Mouse (Mus musculus) kidney, postnatal 36 days (tissue): ENCODE measurements around the gene Acox3.

Experiments
- DNase-seq, 2 experiments: peaks; one replicate each; pipeline ENCODE4 v3.0.0; 2021 to 2022; ENCODE audit warnings: mixed read lengths in 2 of 2

Acox3 gene

DNA sequence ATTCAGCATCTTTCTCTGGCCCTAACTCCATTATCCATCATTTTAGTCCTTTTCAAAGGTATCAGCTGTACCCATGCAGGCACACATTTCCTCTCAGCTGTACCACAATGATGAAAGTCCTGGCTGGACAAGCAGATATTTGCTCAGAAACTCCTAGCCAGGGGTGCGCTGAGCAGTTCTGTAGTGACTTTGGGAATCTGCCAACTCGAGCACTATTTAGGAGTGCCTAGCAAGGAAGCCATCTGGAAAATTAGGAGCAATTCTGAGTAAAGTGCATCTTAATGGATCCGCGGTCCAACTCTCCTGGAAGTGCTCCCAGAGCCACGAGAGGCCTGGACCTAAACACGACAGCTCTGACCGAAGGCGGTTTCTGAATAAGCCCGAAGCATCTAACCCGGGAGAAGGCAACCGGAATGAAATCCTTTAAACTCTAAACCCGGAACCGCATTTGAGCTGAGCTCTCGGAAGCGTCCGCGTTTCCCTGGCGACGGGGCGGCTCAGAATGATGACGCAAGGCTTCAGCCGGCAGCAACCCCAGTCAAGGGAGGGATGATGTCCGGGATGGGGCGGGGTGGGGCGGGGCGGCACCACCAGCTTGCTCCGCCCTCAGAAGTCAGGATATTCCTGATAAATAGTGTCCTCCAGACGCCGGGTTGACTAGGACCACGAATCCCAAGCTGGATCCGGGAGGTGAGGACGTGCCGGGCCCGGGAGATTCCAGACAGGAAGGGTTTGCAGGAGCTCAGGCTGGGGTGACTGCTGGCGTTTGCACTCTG, at the start of gene Acox3:
Acox3 (plus strand) TSS at position 596 of the 776 bp plus-strand sequence.
- peak; percentile 98 to 99 for DNase-seq

DNA sequence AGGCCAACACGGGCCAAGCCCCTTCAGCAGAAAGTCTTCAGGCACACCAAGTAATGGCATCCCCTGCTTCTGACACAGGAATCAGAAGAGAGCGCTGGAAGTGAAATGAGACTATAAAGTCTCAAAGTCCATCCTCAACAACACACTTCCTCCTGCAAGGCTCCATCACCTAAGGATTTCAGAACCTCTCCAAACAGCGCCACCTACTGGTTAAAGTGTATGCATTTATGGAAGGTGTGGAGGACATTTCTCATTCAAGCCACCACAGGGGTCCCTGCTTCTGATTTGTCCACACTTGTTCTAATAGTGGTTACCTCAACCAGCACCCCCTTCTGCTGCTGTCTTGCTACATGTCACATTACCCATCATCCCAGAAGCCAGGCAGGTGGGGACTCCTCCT, 46.6 kb upstream of the Acox3 start:
- DNase-seq, result no peak

DNA sequence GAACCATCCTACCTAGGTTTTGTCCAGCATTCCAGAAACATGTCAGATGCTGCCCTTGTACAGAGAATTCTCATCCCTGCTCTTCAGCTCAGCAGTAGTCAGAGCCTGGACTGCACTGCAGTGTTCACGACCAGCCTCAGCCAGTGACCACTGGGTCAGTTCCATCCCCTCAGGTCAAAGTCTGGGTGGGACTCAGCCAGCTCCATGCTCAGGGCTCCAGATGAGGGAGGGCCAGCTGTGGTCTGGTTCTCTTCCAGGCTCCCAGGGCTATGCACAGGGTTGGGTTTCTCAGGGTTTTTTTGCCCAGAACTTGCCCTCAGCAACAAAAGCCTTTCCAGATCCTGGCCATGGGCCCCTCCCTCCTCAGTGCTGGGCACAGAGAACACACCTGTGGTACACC, 45.4 kb upstream of the Acox3 start:
- no peak for DNase-seq

DNA sequence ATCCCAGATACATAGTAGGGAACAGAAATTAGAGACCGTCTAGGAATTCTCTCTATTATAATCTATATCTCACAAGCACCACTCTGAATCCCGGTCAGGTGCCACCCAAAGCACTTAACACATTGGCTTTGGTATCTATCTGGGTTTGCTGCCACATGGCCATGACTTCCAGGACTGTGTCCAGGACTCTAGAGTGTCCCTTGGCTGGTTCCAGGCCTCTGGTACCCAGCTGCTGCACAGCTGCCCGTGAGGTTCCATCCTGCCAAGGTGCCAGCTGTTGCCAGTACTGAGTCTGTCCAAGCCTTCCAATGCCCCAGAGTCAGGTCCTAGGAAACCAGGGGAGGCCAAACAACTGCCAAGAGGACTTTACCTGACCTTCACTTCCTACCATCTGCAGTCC, 44.8 kb upstream of the Acox3 start:
- no peak for DNase-seq

DNA sequence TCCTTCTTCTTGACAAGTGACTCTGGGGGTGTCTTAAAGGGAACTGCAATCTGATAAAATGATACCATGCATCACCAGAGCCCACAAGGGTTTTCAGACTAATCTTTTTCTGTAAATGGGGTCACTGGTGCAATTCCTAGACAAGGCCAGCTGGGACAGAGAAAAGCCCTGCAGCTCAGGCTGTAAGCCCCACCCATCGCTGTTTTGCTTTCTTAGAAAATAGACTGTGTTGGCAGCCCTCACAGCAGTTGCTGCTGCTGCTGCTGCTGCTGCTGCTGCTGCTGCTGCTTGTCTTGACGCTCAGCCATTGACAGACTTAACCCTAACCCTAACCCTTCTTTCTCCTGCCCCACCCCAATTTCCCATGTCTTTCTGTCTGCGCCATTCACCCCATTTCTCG, 43.3 kb upstream of the Acox3 start:
- no peak for DNase-seq

DNA sequence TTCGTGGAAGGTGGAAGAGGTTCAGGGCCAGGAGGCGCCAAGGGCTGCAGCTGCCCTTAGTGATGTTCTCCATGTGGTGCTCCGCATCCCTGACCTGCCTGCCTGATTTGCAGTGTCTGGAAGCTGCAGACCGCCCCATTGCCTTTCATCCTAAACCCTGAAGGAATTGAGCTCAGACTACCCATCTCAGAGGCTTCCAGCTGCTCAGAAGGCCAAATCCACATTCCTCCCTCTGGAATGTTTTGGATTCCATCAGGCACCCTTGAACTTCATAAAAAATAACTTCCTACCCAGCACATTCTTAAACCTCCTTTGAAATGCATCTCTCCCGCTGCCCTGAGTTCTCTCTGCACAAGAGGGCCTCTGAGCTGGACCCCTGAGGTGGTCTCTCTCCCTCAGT, 42.3 kb upstream of the Acox3 start:
- DNase-seq, result no peak

DNA sequence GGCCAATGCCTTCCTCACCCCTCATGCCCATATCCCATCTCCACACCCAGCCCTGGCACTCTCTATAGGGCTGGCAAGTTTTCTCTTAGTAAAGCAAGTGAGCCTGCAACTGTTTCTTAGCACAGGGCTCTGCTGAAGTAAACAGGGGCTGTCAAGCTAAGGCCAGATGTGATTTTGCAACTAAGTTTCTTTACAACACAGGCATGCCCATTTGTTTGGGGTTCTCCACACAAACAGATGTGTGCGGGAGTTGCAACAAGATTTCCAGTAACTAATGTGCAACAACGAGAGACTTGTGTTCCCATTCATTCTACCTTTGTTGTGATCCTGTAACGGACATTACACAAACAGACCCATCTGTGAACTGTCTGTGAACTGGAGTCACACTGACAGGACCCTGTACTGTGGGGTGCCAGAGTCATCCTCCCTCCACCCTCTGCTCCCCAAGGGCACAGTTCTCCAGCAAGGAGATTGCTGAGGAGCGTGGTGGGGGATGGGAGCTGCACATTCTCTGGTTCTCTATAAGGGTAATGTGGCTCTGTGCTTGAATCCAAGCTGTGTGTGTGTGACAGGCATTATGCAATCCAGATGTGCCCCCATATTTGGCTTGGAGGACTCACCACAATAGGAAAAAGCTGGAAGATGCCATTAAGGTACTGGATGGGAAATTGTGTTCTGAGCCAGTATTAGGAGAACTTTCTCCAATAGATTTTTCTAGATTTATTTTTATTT, 41.6 kb upstream of the Acox3 start:
- DNase-seq, result no peak

DNA sequence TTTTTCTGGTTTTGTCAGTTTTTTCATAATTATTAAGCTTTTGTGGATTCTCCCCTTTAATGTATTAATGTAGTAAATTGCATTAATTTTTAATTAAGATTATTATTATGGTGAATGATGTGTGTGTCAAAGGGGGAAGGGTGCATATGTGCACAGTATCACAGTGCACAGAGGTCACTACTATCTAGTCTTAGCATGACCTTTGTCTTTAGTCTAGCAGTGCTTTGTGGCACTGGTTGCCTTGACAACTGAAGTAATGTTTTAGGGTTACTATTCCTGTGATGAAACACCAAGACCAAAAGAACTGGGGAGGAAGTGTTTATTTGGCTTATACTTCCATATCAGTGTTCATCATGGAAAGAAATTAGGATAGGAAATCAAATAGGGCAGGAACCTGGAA, 36.7 kb upstream of the Acox3 start:
- DNase-seq, result no peak

DNA sequence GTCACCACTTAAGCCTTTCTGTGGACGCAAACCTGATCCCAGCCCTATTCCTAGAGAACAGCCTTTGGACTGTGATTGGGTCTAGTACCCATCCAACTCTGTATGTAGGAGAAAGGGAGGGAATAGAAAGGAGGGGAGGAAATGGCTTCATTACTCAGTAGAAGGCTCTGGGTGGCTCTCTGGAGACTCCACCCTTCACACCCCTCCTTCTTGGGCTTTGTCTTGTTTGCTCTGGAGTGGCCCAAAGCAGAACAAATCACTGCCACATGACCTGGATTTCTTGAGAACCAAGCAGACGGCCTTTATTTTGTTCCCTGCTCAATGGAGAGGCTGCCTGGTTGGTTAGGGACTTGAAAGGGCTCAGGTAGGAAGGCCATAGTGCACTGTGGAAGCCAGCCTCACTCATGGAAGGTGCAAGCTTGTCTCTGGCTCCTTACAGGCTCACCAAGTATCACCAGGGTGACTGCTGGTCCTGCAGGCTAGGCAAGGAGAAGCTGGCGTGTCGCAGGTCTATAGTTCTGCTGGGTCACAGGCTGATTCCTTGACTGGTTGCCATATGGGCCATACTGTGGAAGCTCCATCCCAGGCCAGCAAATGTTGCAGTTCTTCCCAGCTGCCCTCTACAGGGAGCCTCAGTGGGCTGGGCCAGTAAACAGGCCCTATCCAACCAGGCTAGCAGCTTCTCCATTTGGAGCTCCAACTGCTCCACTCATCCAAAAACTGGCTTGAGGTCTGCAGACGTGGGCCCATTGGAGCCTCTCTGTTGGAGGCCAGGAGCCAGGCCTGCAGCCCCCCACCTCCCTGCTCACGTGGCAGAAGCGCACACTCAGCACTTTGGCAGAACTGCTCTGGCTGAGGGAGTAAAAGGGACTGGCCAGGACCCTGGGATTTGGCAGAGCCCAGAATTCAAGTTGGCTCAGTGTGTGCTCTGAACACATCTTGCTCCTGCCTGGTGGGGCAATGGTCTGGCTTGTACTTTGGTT, 30.7 kb upstream of the Acox3 start:
- no peak for DNase-seq

DNA sequence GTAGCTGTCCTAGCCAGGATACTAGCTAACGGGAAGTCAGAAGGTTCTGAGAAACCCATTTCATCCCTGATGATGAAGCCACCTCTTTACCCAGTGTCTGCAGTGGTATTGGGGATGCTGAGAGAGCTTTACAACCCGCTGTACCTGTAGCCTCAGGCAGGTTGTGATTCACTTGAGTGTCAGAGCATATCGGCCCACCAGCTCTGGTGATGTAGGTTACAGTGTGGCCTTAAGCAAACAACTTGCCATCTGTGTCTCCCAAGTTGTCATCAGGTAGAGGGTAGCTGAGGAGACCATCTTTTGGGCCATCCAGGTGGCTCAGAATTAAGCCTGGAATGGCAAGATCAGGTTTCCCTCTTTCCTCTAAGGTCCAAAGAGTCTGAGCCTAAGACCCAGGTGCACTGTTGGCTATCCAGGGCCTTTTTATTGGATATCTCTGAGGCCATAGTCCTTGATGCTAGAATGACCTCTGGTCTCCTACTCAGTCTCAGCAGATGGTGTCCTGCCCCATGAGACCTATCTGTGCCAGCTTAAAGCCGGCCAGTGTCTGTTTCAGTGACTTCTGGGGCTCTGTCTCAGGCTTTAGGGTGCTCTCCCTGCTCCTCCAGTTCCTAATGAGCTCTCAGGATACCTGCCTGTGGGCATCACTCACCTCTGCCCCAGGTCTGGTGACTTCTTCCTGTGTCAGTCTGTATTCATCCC, 29.9 kb upstream of the Acox3 start:
- DNase-seq, result no peak

DNA sequence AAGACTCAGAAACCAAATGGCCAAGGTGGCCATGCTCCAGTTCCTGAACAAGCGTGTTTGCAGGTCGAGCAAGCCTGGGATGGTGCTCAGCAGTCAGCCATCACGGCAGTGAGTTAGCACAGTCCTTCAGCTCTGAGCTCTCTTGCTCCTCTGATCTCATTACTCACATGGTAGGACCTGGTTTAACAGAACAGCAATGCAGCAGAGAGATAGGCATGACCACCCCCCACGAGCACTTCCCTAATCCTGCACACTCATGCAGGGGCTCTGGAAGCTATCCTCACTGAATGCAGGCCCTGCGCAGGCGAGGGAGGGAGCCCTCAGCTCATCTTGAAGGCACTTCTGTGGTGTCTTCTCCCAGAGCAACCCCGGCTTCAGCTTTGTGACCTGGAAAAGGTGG, 26.4 kb upstream of the Acox3 start:
- DNase-seq, result no peak

DNA sequence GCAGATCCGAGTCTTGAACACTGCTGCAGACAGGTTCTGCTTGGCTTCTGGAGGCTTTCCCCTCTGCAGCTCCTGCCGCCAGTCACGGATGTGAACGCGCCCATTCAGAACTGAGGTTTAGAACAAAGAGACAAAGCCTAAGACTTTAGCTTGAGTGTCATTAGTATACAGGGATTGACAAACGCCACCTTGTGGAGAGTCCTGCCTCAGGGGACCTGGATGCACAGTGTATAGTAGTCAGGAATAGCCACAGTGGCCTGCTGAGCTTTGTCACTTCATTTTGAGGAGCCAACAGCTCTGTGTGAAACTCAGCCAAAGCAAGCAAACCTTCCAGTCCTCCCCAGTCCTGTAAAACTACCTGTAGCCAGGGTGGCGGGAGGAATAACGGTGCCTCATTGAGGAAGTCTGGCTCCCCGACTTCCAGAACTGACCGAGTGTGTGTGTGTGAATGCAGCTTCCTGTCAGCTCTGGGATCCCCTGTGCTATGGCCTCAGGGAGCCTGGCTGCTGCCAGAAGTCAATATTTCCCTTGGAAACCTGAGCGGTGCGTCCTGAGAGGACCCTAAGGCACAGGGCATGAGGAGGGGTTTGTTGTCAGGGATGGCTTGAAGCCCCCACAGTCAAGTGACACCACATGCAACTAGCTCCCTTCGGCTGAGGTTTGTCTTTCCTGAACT, 24.8 kb upstream of the Acox3 start:
- no peak for DNase-seq

DNA sequence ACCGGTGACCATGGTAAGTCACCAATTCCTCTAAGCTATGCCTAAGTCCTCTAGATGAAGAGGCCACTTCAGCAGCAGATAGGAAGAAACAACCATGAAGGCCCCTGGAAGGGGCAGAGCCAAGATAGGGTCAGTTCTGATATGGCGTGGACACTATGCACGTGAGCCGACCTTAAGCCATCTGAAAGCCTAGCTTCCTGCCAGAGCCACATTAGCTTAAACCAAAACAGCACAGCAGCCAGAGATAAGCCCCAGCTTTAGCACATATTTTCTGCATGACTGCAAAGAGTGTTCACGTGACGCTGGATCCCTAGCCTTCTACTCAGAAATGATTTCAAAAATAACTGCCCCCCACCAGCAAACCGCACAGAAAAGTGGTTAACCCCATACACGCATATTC, 23.4 kb upstream of the Acox3 start:
- no peak for DNase-seq

DNA sequence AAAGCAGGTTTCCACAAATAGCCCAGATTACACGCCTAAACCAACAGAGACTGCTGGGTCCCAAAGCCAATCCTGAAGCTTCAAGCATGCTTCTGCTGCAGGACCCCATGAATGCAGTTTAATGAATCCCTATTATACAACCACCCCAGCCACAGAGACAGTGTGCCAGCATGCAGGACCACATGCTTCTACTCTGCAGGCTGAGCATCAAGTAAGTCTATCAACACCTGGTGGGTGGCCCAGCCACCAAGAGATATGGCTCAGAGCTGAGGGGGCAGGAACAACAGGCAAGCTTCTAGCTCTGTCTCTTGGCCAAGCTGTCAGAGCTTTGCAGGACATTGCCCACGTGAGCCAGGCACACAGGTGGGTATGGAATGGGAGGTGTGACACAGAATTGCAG, 20.2 kb upstream of the Acox3 start:
- no peak for DNase-seq

DNA sequence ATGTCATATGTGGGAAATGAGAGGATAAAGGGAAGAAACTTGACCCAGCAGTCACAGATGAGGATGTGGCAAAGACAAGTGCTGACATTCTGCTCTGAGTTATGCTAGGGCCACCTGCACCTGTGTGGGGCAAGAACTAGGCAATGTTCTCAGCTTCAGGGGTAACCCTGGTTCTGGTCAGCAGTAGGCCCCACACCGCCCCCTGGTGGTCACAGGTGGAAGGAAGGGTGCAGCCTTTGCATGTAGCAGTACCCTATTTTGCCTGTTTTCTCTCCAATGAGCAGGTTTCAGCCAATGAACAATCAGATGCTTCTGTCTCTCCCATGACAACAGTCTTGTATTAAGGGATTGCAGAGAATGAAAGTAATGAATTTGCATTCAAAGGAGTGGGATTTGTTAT, 19.4 kb upstream of the Acox3 start:
- peak; percentile 71 to 92 for DNase-seq

DNA sequence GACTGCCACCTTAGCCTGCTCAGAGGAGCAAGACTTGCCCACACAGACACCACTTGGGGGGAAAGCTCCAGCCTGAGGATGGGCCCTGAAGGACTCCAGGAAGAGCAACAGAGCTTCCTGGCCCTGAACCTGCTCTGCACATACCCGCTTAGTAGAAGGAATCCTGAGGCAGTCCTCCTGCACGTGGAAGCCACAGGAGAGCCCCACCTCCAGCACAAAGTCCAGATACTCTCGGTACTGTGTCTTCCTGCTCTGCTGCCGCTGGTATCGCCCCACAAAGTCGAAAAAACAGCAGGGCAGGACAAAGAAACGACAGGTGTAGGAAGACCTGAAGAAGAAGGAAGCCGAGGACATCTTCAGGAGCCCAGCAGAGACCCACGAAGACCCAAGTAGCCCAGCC, 17.6 kb upstream of the Acox3 start:
- peak; percentile 75 for DNase-seq

DNA sequence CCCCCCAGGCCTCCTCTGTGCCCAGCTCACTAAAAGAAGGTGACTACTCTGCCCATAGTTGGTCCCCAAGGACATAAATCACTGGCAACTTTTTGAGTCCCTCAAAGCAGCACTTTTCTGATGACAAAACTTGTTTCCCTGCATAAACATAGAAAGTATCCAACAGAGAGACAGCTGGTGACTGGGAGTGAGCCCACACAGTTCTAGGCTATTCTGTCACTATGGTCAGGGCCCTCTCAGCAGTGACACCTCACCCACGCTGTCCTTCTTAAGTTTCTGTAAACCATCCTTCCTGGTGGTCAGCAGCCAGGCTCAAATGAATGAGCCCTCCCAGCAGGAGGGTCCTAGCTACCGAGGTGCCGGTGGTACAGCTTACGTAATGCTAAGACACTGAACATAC, 16.2 kb upstream of the Acox3 start:
- DNase-seq, result no peak

DNA sequence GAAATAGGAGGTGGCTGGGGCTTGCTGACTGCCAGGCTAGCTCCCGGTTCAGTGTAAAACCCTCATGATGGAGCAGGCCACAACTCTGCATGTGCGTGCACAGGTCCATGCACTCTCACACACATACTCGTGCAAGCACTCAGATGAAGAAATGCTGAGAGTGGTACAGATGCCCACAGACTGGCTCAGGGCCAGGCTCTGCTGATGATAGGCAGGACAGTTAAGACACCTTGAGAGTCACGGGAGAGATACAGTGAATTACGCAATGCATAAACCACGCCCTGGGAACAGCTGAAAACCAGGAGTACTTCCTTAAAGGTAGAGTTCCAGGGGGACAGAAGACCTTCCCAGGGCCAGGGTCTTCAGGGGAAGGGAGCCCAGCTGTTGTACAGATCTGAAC, 11.3 kb upstream of the Acox3 start:
- no peak for DNase-seq

DNA sequence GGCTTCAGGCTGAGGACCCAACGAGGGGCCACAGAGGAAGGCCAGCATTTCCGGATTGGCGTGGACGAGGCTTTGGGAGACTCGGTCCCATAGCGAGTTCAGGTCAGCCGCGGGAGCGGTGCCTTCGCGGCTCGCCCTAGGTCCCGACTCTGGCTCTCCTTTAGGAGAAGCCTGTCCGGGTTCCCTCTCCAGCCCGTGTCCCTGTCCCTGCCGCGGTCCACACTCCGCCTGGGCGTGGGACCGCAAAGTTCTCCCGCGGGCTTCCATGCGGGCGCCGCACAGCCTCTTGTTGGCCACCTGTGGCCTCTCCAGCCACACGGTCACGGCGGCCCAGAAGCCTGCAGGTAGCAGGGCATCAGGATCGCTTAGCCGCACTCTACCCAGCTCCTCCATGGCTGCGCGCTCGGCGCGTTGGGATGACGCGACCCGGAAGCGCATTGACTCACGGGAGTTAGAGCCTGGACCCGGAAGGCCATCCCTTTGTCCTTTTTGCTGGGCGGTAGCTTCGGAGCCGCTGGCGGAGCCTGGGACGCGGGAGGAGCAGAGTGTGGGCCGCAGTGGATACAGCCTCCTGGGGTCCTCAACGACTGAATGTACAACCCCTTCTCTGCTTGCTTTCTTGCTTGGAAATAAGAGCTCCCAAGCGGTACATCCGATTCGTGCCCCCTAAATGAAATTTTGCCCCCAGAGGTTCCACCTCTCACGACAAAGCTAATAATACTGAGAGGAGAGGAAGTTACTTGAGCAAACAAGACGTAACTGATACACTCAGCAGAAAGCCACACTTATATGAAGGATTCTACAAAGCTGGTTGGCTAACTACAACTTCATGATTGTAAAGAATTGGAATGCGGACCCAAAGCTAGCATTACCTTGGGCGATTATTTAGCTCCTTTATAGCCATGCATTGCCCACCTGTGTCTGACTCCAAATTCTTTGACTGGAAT, 7.9 kb upstream of the Acox3 start, which contains the start of gene Trmt44:
Trmt44 (minus strand) TSS at position 418 of the 947 bp plus-strand sequence.
- DNase-seq, result peak; percentile 95 to 96

DNA sequence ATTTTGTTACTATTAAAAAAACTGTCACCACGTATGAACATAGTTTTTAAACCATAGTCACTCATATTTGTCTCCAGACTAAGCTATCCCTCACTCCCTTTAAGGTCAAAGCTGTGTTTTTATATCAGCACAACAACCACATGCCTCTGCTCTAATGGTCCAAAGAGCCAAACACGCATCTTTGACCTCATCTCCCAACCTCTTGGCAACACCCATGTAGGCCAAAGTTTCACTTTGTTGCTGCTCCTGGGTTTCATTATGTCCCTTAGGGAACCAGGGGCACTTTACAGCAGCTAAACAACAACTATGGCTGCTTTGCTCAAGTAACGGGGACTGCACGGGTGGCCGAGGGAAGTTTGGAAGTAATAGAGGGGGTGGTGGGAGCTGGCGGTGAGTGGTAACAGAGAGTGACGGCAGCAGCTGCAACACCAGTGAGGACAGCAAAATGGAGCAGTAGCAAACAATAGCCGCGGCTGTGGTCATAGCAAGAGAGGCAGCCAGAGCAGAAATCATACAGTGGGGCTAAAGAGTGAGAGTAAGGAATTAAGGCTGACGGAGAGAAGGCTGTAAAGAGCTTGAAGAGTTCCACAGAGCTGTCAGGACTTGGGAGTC, 6.3 kb upstream of the Acox3 start:
- DNase-seq, result peak; percentile 42 to 47
